22 mouse cellular contexts compared by ENCODE assay signal in genomic region chr4:138984744-138985143, GRCm38 (mm10). TPM values are rescaled to one million over a fixed set of nuclear protein-coding genes. Genes with fewer than 3 reads are reported as not detected.
A peak's percentile ranks its signal among the peaks of the same experiment; 100 is the strongest.
DNase-seq lines count a peak whose midpoint lies in the region; ATAC-seq and TF ChIP-seq lines count a peak whose summit lies in the region.
"Had no signal": no experiment of that assay in that cellular context is flagged by ENCODE, and none has a peak within 500 bp of the region (broad histone marks: within the 10 kb centered on the region; RNA-seq: fewer than 3 reads in every experiment).

No protein-coding gene starts in this region.

- no peak overlapping the region for H3K27ac ChIP-seq in hindbrain, postnatal 0 days
- no peak overlapping the region for H3K27ac ChIP-seq in hindbrain, embryonic 13.5 days
- H3K27ac ChIP-seq: forebrain, embryonic 12.5 days; heart, embryonic 15.5 days; hindbrain, embryonic 12.5 days; limb, embryonic 13.5 days had no signal

- no peak for ATAC-seq in hindbrain, postnatal 0 days
- no peak for ATAC-seq in hindbrain, embryonic 13.5 days (ENCODE audit: low FRiP score)
- ATAC-seq in G1E (ENCODE audit: extremely low read depth, insufficient number of reproducible peaks, low FRiP score, poor library complexity, severe bottlenecking): no peak
- ATAC-seq: Patski had no signal

- no peak overlapping the region for H3K4me3 ChIP-seq in hindbrain, postnatal 0 days (ENCODE audit: low read length)
- H3K4me3 ChIP-seq in hindbrain, embryonic 13.5 days: no peak overlapping the region
- no peak overlapping the region for H3K4me3 ChIP-seq in lung, adult 2 months (replicated peaks; ENCODE audit: extremely low read depth, low read depth, low read length)
- no peak overlapping the region for H3K4me3 ChIP-seq in G1E (ENCODE audit: low read depth, low read length)
- H3K4me3 ChIP-seq: forebrain, embryonic 12.5 days; heart, embryonic 15.5 days; hindbrain, embryonic 12.5 days; limb, embryonic 13.5 days had no signal

- no peaks in the 10 kb centered on the region for H3K4me1 ChIP-seq in hindbrain, postnatal 0 days (ENCODE audit: insufficient read depth, low read length)
- H3K4me1 ChIP-seq in hindbrain, embryonic 13.5 days (replicated peaks): no peaks in the 10 kb centered on the region; the same call in 1 of the 2 replicates
- no peaks in the 10 kb centered on the region for H3K4me1 ChIP-seq in lung, adult 2 months (ENCODE audit: control insufficient read depth, insufficient read depth, low read length)
- H3K4me1 ChIP-seq in G1E (ENCODE audit: insufficient read depth, low read depth, low read length): peaks cover 6% of the 10 kb centered on the region
- H3K4me1 ChIP-seq: hindbrain, embryonic 12.5 days; limb, embryonic 13.5 days had no signal

- TF ChIP-seq POLR2A in lung, adult 2 months (IDR thresholded peaks at IDR 0.05; ENCODE audit: borderline replicate concordance, extremely low read depth, low read depth, low read length): no peak

- H3K4me2 ChIP-seq in hindbrain, postnatal 0 days (ENCODE audit: low read depth, low read length): no peak overlapping the region
- no peak overlapping the region for H3K4me2 ChIP-seq in hindbrain, embryonic 13.5 days
- H3K4me2 ChIP-seq: forebrain, embryonic 12.5 days; heart, embryonic 15.5 days; hindbrain, embryonic 12.5 days; limb, embryonic 13.5 days; midbrain, embryonic 11.5 days had no signal

- H3K36me3 ChIP-seq in hindbrain, postnatal 0 days (ENCODE audit: insufficient read depth, low read length): no peaks in the 10 kb centered on the region
- H3K36me3 ChIP-seq in hindbrain, embryonic 13.5 days: no peaks in the 10 kb centered on the region
- peaks cover 93% of the 10 kb centered on the region for H3K36me3 ChIP-seq in G1E (replicated peaks)
- H3K36me3 ChIP-seq: forebrain, embryonic 12.5 days; heart, embryonic 15.5 days; hindbrain, embryonic 12.5 days; limb, embryonic 13.5 days had no signal

- TF ChIP-seq CTCF in hindbrain, postnatal 0 days (IDR thresholded peaks at IDR 0.05; ENCODE audit: low read depth): peak; percentile 52
- TF ChIP-seq CTCF in lung, adult 2 months (IDR thresholded peaks at IDR 0.05; ENCODE audit: insufficient read depth, low read length): 0 out of 2 replicates have a peak, but pooled peaks have one; percentile 2
- peak; percentile 28; the same call in 1 of the 2 replicates for TF ChIP-seq CTCF in G1E (IDR thresholded peaks at IDR 0.05; ENCODE audit: low read depth, low read length)

- no peak overlapping the region for H3K9ac ChIP-seq in hindbrain, postnatal 0 days (replicated peaks; ENCODE audit: low read length)
- no peak overlapping the region for H3K9ac ChIP-seq in hindbrain, embryonic 13.5 days
- H3K9ac ChIP-seq: forebrain, embryonic 12.5 days; heart, embryonic 15.5 days; hindbrain, embryonic 12.5 days; limb, embryonic 13.5 days had no signal

- H3K9me3 ChIP-seq in hindbrain, postnatal 0 days (ENCODE audit: low read length): no peaks in the 10 kb centered on the region
- no peaks in the 10 kb centered on the region for H3K9me3 ChIP-seq in hindbrain, embryonic 13.5 days
- no peaks in the 10 kb centered on the region; the same call in 1 of the 2 replicates for H3K9me3 ChIP-seq in G1E (replicated peaks)
- H3K9me3 ChIP-seq: forebrain, embryonic 12.5 days; heart, embryonic 15.5 days; limb, embryonic 13.5 days had no signal

- DNase-seq in hindbrain, postnatal 0 days (ENCODE audit: low spot score): no peak
- DNase-seq in lung, adult 2 months: no peak
- no peak for DNase-seq in lung, postnatal 36 days
- no peak for DNase-seq in G1E (ENCODE audit: low spot score)
- peak; percentile 22 for DNase-seq in induced T-regulatory cell, adult 2 months (ENCODE audit: low read depth)
- no peak for DNase-seq in thymus, postnatal 36 days
- no peak for DNase-seq in left cerebral cortex, adult 9 months (ENCODE audit: low spot score in 2 of 2)
- DNase-seq: adrenal gland, adult 2 months; cerebellum, adult 9-10 months; embryo, embryonic 11 days; kidney, adult 8-10 months; lung, postnatal 10 days; thymus, adult 18-20 months had no signal

- no peaks in the 10 kb centered on the region for H3K27me3 ChIP-seq in hindbrain, postnatal 0 days (ENCODE audit: insufficient read depth, low read length)
- H3K27me3 ChIP-seq in hindbrain, embryonic 13.5 days: no peaks in the 10 kb centered on the region
- no peaks in the 10 kb centered on the region for H3K27me3 ChIP-seq in G1E (ENCODE audit: insufficient read depth, low read length)
- H3K27me3 ChIP-seq: forebrain, embryonic 12.5 days; heart, embryonic 15.5 days; hindbrain, embryonic 12.5 days; limb, embryonic 13.5 days; Patski had no signal

- WGBS in hindbrain, postnatal 0 days: 81% methylated on average over 7 of the region's 7 CpGs
- 80% methylated on average over 7 of the region's 7 CpGs for WGBS in hindbrain, embryonic 13.5 days
- 80% methylated on average over 7 of the region's 7 CpGs for WGBS in lung, adult 2 months

RNA-seq across cellular contexts. Expression of gene Tmco4, which starts 12.1 kb away (rescaled TPM):
- total RNA-seq in hindbrain, postnatal 0 days (2014; rRNA removed): 2.8 and 4.0 TPM in 2 replicates
- 1.5 and 2.0 TPM in 2 replicates for polyA plus RNA-seq in hindbrain, postnatal 0 days (2015; fragmentation: Nextera tagmentation; extraction: Ambion mirVana)
- polyA plus RNA-seq in hindbrain, embryonic 13.5 days (2015; fragmentation: Nextera tagmentation; extraction: Ambion mirVana): 0.89 and 1.3 TPM in 2 replicates
- 14.7 and 15.1 TPM in 2 replicates for polyA plus RNA-seq in lung, adult 2 months (2012; rRNA removed)
- 8.8 and 11.6 TPM in 2 replicates for total RNA-seq in G1E (2014; fragmentation: Nextera tagmentation)
- 16.3 and 16.5 TPM in 2 replicates for total RNA-seq in G1E (2017)
- polyA plus RNA-seq in G1E (2012): 17.1 and 19.8 TPM in 2 replicates

RNA-seq across cellular contexts. Expression of gene Rnf186, which starts 17.8 kb away (rescaled TPM):
- not detected in 2 replicates for total RNA-seq in hindbrain, postnatal 0 days (2014; rRNA removed)
- polyA plus RNA-seq in hindbrain, postnatal 0 days (2015; fragmentation: Nextera tagmentation; extraction: Ambion mirVana): not detected in 2 replicates
- polyA plus RNA-seq in hindbrain, embryonic 13.5 days (2015; fragmentation: Nextera tagmentation; extraction: Ambion mirVana): not detected in 2 replicates
- 74.5 and 93.5 TPM in 2 replicates for polyA plus RNA-seq in lung, adult 2 months (2012; rRNA removed)
- not detected in 2 replicates for total RNA-seq in G1E (2014; fragmentation: Nextera tagmentation)
- total RNA-seq in G1E (2017): 0.12 and 0.27 TPM in 2 replicates
- polyA plus RNA-seq in G1E (2012): not detected in 2 replicates
- total RNA-seq: adrenal gland, adult 2 months; granulocyte monocyte progenitor cell, adult 5-6 weeks had no signal
- polyA plus RNA-seq: C2C12; forebrain, embryonic 12.5 days; hindbrain, embryonic 12.5 days; midbrain, embryonic 11.5 days; Patski had no signal

Comparison
In these comparisons a context has a peak if more than half of its experiments do, and no peak if none do; other contexts are left out.
1. CTCF ChIP-seq: peak in every context shown above with its lines; median percentile 52 in hindbrain, postnatal 0 days; 28 in G1E; 2 in lung, adult 2 months.
2. RNA of gene Rnf186, which starts 17.8 kb away (polyA plus RNA-seq): 74.5 to 93.5 TPM in lung, adult 2 months; not detected in hindbrain, postnatal 0 days, not detected in hindbrain, embryonic 13.5 days and not detected in G1E; every median in the first group is over 10 times any median in the second.